Mouse (Mus musculus): ENCODE measurements around the gene Ifi213. TPM values are rescaled to one million over a fixed set of nuclear protein-coding genes. Genes with fewer than 3 reads are reported as not detected.
A peak's percentile ranks its signal among the peaks of the same experiment; 100 is the strongest.
"Not testable (repeated sequence)": the region's sequence is repeated elsewhere in the genome, so short reads cannot be mapped to it uniquely, and the experiment has no call there.

The Ifi213 gene
- total RNA-seq (2018; cell fraction: chromatin; rRNA removed) = 1,000 to 10,000 TPM in 12 of 26 experiments, 100 to 1,000 TPM in 10, 10 to 100 TPM in 4; 63.1 to 1,808 (median 522) TPM
- total RNA-seq (2018; cell fraction: cytosol; rRNA removed) = 100 to 1,000 TPM in 13 of 26 experiments, 10 to 100 TPM in 13; 22.7 to 300 (median 130) TPM
- total RNA-seq (2018; cell fraction: nucleus; rRNA removed) = 1,000 to 10,000 TPM in 11 of 26 experiments, 100 to 1,000 TPM in 14, 10 to 100 TPM in 1; 95.8 to 1,775 (median 570) TPM
- polyA plus RNA-seq (2018) = 21.9 to 62.9 TPM (median 23.1 TPM) in 3 replicates

GRCm38 (mm10) chr1:173598838-173599494, at the start of gene Ifi213:
Ifi213 (minus strand) TSS chr1:173599274.
- H3K36me3 ChIP-seq (ENCODE audit: inconsistent target); H3K27ac ChIP-seq: not testable (repeated sequence)

GRCm38 (mm10) chr1:173645393-173645792, 46.3 kb upstream of the Ifi213 start:
- H3K4me3 ChIP-seq (ENCODE audit: inconsistent target) = no peak overlapping the region
- H3K79me2 ChIP-seq (ENCODE audit: inconsistent target) = no peaks in the 10 kb centered on the region; the same call in 1 of the 2 replicates
- WGBS (ENCODE audit: missing documents) = 82% methylated on average over 2 of the region's 2 CpGs
- peaks cover 51% of the 10 kb centered on the region for H3K36me3 ChIP-seq (ENCODE audit: inconsistent target)
- H3K27ac ChIP-seq = no peak overlapping the region

More at GRCm38 (mm10) chr1:173598838-173599494, at the start of gene Ifi213:
- 37% methylated on average over 3 of the region's 3 CpGs for WGBS (ENCODE audit: missing documents)
- H3K79me2 ChIP-seq (ENCODE audit: inconsistent target) = peaks cover 39% of the 10 kb centered on the region; the same call in 1 of the 2 replicates
- H3K4me3 ChIP-seq (ENCODE audit: inconsistent target) = peak within 1 kb of the TSS; percentile 12; the same call in 1 of the 2 replicates

- 17% methylated on average over 5 of the region's 5 CpGs for WGBS (ENCODE audit: missing documents)
- H3K4me3 ChIP-seq (ENCODE audit: inconsistent target) = no peak overlapping the region; the same call in 1 of the 2 replicates
- peaks cover 11% of the 10 kb centered on the region; the same call in 1 of the 2 replicates for H3K36me3 ChIP-seq (ENCODE audit: inconsistent target)
- peaks cover 67% of the 10 kb centered on the region for H3K79me2 ChIP-seq (ENCODE audit: inconsistent target)
- H3K27ac ChIP-seq = no peak overlapping the region
Observed at GRCm38 (mm10) chr1:173633969-173634645, 35.0 kb upstream of the Ifi213 start.

GRCm38 (mm10) chr1:173630622-173631021, 31.5 kb upstream of the Ifi213 start, which contains the start of gene Ifi209:
Ifi209 (plus strand) TSS chr1:173630917.
- WGBS (ENCODE audit: missing documents) = 0% methylated on average over 2 of the region's 2 CpGs
- H3K36me3 ChIP-seq (ENCODE audit: inconsistent target) = not testable (repeated sequence)
- Histone ChIP-seq H3K27ac (peak within 1 kb of the TSS; percentile 46), H3K4me3 (ENCODE audit: inconsistent target) (peak within 1 kb of the TSS; percentile 35), H3K79me2 (ENCODE audit: inconsistent target) (peaks cover 47% of the 10 kb centered on the region)

- Histone ChIP-seq H3K27ac (no peak overlapping the region), H3K79me2 (ENCODE audit: inconsistent target) (peaks cover 8% of the 10 kb centered on the region), H3K36me3 (ENCODE audit: inconsistent target) (no peaks in the 10 kb centered on the region), H3K4me3 (ENCODE audit: inconsistent target) (no peak overlapping the region)
- 57% methylated on average over 1 of the region's 2 CpGs for WGBS (ENCODE audit: missing documents)
Observed at GRCm38 (mm10) chr1:173626686-173627085, 27.6 kb upstream of the Ifi213 start.

- H3K36me3 ChIP-seq (ENCODE audit: inconsistent target) = no peaks in the 10 kb centered on the region
- no peaks in the 10 kb centered on the region for H3K79me2 ChIP-seq (ENCODE audit: inconsistent target)
- 96% methylated on average over 2 of the region's 2 CpGs for WGBS (ENCODE audit: missing documents)
- H3K27ac ChIP-seq = no peak overlapping the region
- no peak overlapping the region for H3K4me3 ChIP-seq (ENCODE audit: inconsistent target)
Observed at GRCm38 (mm10) chr1:173624052-173624451, 25.0 kb upstream of the Ifi213 start.

GRCm38 (mm10) chr1:173622216-173622615, 23.1 kb upstream of the Ifi213 start:
- 34% methylated on average over 2 of the region's 2 CpGs for WGBS (ENCODE audit: missing documents)
- not testable (repeated sequence) for H3K27ac ChIP-seq; H3K4me3 ChIP-seq (ENCODE audit: inconsistent target); H3K79me2 ChIP-seq (ENCODE audit: inconsistent target); H3K36me3 ChIP-seq (ENCODE audit: inconsistent target)

- 92% methylated on average over 3 of the region's 3 CpGs for WGBS (ENCODE audit: missing documents)
- not testable (repeated sequence) for H3K4me3 ChIP-seq (ENCODE audit: inconsistent target); H3K27ac ChIP-seq
Observed at GRCm38 (mm10) chr1:173610291-173610690, 11.2 kb upstream of the Ifi213 start.

GRCm38 (mm10) chr1:173589698-173590097, 9.4 kb downstream of the Ifi213 start:
- not testable (repeated sequence) for H3K36me3 ChIP-seq (ENCODE audit: inconsistent target); H3K27ac ChIP-seq; H3K4me3 ChIP-seq (ENCODE audit: inconsistent target)
- peaks cover 57% of the 10 kb centered on the region; the same call in 1 of the 2 replicates for H3K79me2 ChIP-seq (ENCODE audit: inconsistent target)
- WGBS (ENCODE audit: missing documents) = 94% methylated on average over 2 of the region's 2 CpGs

More at GRCm38 (mm10) chr1:173610291-173610690, 11.2 kb upstream of the Ifi213 start:
- not testable (repeated sequence) for H3K79me2 ChIP-seq (ENCODE audit: inconsistent target); H3K36me3 ChIP-seq (ENCODE audit: inconsistent target)

GRCm38 (mm10) chr1:173579921-173580585, 19.0 kb downstream of the Ifi213 start:
- WGBS (ENCODE audit: missing documents) = 94% methylated on average over 26 of the region's 26 CpGs
- no peak overlapping the region for H3K27ac ChIP-seq
- H3K79me2 ChIP-seq (ENCODE audit: inconsistent target) = peaks cover 15% of the 10 kb centered on the region; the same call in 1 of the 2 replicates

GRCm38 (mm10) chr1:173579079-173579478, 20.0 kb downstream of the Ifi213 start:
- no peak overlapping the region for H3K4me3 ChIP-seq (ENCODE audit: inconsistent target)
- WGBS (ENCODE audit: missing documents) = 99% methylated on average over 9 of the region's 9 CpGs
- peaks cover 89% of the 10 kb centered on the region for H3K36me3 ChIP-seq (ENCODE audit: inconsistent target)
- H3K27ac ChIP-seq = no peak overlapping the region
- peaks cover 5% of the 10 kb centered on the region; the same call in 1 of the 2 replicates for H3K79me2 ChIP-seq (ENCODE audit: inconsistent target)

More at GRCm38 (mm10) chr1:173579921-173580585, 19.0 kb downstream of the Ifi213 start:
- peaks cover 85% of the 10 kb centered on the region for H3K36me3 ChIP-seq (ENCODE audit: inconsistent target)
- no peak overlapping the region for H3K4me3 ChIP-seq (ENCODE audit: inconsistent target)

- not testable (repeated sequence) for H3K27ac ChIP-seq; H3K4me3 ChIP-seq (ENCODE audit: inconsistent target); H3K36me3 ChIP-seq (ENCODE audit: inconsistent target); H3K79me2 ChIP-seq (ENCODE audit: inconsistent target)
- WGBS (ENCODE audit: missing documents) = 92% methylated on average over 5 of the region's 5 CpGs
Observed at GRCm38 (mm10) chr1:173550491-173551050, 48.5 kb downstream of the Ifi213 start.

- 97% methylated on average over 3 of the region's 3 CpGs for WGBS (ENCODE audit: missing documents)
- not testable (repeated sequence) for H3K36me3 ChIP-seq (ENCODE audit: inconsistent target); H3K79me2 ChIP-seq (ENCODE audit: inconsistent target); H3K27ac ChIP-seq; H3K4me3 ChIP-seq (ENCODE audit: inconsistent target)
Observed at GRCm38 (mm10) chr1:173548798-173549197, 50.3 kb downstream of the Ifi213 start.

GRCm38 (mm10) chr1:173535791-173536190, 63.3 kb downstream of the Ifi213 start, which contains the start of gene Ifi214:
Ifi214 (minus strand) TSS chr1:173535957.
- not testable (repeated sequence) for H3K27ac ChIP-seq; H3K4me3 ChIP-seq (ENCODE audit: inconsistent target)
- WGBS (ENCODE audit: missing documents) = 69% methylated on average over 3 of the region's 3 CpGs

More at GRCm38 (mm10) chr1:173535791-173536190, 63.3 kb downstream of the Ifi213 start, which contains the start of gene Ifi214:
- H3K79me2 ChIP-seq (ENCODE audit: inconsistent target); H3K36me3 ChIP-seq (ENCODE audit: inconsistent target): not testable (repeated sequence)

Data from macrophage (primary cell).